Mouse (Mus musculus) ZHBTc4 (cell line): ENCODE measurements at regions not wholly inside any gene's neighbourhood (a gene's known extent, or its start where the extent isn't known, plus 50 kb on each side); places are given as distances from the start of the nearest gene placed in this dataset.

Experiments
- DNase-seq: peaks from one replicate; pipeline ENCODE4 v3.0.0-alpha.2; 2011; ENCODE audit warnings: low read depth, low spot score

DNA sequence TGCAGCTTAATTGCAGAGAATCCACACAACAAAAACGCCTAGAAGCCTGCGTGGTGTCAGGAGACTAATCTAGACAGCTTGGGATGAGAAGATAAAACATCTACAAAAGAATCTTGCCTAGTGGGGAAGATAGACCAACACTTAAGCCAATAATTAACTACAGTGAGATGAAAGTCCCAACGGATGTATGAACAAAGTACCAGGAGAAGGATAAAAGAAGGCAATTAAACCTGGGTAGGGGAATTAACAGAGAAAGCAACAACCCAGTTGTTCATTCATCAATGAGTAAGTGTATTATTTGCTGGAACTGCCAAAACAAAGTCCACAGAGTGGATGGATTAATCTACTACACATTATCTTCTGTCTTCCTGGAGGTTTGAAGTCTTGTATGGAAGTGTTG lies 99.8 kb downstream of the Olfm4 start:
- no peak for DNase-seq

DNA sequence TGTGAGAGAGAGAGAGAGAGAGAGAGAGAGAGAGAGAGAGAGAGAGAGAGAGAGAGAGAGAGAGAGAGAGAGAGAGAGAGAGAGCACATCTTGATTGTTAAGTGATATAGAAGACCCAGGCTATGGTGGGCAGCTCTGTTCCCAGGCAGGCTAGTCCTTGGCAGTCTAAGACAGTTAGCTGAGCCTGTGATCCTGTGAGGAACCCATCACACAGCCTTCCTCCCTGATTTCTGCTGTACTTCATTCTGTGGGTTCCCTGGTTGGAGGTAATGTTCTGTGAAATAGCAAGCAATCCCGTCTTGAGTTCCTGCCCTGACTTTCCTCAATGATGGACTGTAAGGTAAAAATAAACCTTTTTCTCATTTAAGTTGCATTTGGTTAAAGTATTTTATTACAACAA lies 113.4 kb downstream of the Olfm4 start:
- DNase-seq: no peak

DNA sequence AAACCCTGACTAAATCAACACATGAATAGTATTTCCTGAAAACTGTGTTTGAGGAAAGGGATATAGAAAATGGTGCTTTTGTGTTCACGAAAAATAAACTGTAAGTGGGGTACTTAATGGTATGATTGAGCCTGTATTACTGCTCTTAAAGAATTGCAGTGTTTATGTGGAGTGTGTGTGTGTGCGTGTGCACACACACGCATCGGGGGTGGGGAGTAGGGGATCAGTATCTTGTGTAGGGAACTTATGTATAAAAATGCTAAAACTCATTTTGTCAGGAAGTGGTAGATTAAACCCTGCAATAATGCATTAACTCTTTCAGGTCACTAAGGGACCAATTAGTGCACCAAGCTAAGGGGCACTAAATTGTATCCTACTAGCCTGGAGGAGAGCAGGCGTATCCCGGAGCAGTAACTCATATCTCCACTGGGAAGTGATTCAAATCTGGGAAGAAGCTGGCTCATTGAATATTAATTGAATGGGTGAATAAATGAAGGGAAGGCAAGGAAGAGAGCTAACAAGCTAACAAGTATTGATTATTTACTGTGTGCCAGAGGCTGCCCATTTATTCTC lies 129.3 kb downstream of the Olfm4 start:
- no peak for DNase-seq

DNA sequence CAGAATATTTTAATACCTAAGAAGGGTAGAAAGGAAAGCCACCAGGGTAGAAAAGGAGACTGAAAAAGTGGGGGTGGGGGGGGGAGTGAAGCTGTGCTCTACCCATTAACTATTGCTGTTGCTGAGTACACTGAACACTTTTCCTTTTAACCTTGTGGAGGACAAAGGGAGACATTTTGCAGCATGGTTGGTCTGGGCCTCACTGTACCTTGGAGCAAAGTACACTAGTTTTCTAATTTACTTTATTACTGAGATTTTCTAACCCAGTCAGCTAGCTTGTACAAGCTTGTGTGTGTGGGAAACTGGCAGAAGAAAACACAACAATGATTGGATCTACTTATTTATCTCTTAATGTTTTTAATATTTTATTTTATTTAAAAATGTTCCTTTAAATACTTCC lies 130.4 kb downstream of the Olfm4 start:
- no peak for DNase-seq

- DNase-seq: no peak
Measured at GRCm38 (mm10) chr14:80125156-80125555, 141.3 kb downstream of the Olfm4 start.

GRCm38 (mm10) chr14:80128181-80128580 lies 144.3 kb downstream of the Olfm4 start:
- DNase-seq: no peak

DNA sequence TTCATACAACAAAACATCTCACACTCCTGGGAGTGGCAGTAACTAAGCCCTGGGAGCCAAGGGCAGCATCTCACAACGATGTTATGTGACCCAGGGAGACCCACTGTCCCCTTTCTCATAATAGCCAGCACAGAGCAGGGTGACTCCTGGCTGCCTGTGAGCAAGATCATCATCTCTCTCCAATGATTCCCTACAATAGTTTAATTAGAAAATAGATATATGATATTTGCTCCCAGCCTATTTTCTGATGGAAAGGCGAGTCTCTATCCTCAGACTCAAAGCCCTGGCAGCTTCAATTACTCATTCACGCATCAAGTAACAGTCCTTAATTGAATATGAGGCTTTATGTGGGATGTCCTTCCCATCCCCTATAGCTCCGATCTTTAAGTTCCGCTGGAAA lies 153.7 kb downstream of the Olfm4 start:
- DNase-seq: no peak

- DNase-seq: no peak
Measured at GRCm38 (mm10) chr14:80138991-80139791, 155.3 kb downstream of the Olfm4 start.

GRCm38 (mm10) chr14:80157002-80157401 lies 173.1 kb downstream of the Olfm4 start:
- DNase-seq: peak; percentile 40

DNA sequence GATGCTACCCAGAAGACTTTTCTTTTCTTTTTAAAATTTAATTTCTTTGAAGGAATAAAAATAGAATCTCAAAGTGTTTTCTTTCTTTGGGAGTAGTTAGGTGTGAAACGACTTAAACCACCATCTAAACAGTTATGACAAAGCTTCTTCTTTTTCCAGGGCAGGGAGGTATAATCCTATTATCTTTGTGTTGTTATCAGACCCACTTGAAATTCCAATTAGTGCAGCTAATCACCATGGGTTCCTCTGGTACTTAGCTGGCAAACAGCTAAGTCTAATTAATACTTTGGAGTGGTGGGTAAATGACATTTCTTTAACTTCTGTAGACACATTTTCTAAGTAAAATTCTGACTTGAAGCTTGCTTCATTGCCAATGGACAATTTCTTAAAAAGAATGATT lies 185.3 kb downstream of the Olfm4 start:
- DNase-seq: no peak

GRCm38 (mm10) chr14:80170450-80171180 lies 186.7 kb downstream of the Olfm4 start:
- peak; percentile 4 for DNase-seq

- no peak for DNase-seq
Measured at GRCm38 (mm10) chr14:80172799-80173484, 189.1 kb downstream of the Olfm4 start.

GRCm38 (mm10) chr14:80176464-80176863 lies 192.6 kb downstream of the Olfm4 start:
- no peak for DNase-seq

DNA sequence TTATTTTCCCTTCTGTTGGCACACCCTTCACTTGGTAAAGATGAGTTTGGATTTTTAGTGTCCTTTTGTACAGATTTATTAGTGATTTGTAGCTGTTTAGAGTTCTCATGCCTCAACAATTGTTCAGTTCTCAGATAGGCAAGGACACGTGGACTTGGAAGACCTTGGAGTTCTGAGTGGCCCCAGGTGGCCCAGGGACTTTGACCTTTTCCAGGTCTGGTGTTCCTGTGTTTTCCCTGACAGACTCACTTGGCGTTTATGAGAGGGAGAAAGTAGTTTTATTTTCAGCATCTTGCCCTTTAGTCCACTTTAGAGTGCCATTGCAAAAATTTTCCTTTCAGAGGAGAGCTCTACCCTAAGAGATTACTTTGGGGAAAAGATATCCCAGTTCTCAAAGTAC lies 211.2 kb downstream of the Olfm4 start:
- DNase-seq: no peak

DNA sequence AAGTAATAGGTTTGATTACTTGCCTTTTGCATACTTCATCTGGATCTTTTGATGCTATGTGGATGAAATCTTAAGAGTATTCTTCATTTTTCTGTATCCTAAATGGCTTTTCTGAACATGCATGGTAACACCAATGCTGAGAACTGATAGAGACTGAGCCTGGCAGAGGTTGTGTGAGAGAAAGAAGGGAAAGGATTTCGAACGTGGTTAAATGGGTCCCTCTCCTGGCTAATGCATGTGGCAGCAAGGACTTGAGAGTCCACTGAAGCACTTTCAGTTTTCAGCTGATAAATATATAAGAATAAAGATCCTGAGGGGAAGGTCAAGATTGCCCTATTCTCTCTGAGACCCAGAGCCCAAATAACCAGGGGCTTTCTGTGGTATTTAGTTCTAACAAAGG lies 229.0 kb downstream of the Olfm4 start:
- no peak for DNase-seq

- no peak for DNase-seq
Measured at GRCm38 (mm10) chr14:80213666-80214065, 229.8 kb downstream of the Olfm4 start.

- DNase-seq: peak; percentile 75
Measured at GRCm38 (mm10) chr14:80215960-80216552, 232.2 kb downstream of the Olfm4 start.

GRCm38 (mm10) chr14:80232066-80232465 lies 248.2 kb downstream of the Olfm4 start:
- no peak for DNase-seq

- DNase-seq: no peak
Measured at GRCm38 (mm10) chr14:80232976-80233375, 249.1 kb downstream of the Olfm4 start.

DNA sequence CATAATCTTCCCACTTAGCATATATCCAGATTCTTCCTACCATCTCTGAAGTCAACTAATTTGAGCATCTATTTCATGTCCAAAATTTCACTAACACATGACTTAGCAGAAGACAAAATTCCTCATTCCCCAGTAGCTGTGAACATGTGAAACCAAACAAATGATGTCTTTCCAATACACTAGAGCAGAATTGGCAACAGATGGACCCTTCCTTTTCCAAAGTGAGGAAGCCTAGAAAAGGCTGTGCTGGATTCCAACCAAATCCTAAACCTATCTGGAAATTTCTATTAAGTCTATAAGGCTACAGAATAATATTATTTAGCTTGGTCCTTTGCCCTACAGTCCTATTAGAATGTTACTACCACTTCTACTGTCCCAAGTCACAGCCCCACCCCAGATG lies 253.3 kb downstream of the Olfm4 start:
- no peak for DNase-seq

DNA sequence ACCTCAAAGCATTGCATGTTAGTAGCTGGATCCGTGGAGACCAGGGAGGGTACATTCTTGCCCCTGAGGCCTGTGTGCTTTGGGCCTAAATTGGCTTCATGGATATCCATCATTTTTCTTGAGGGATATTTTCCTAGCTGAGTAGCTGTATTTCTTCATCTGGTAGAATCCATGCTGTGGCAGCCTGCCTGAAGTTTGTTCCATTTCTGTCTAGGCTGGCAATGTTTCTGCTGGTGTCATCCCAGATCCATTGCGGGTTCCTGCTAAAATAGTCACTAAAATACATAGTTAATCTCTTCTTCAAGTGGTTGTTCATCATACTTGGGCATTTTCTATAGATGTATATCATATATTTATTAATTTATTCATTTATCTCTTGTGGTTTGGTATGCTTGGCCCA lies 253.7 kb downstream of the Olfm4 start:
- no peak for DNase-seq
